Mouse (Mus musculus): ENCODE measurements around the gene Tmbim4. TPM values are rescaled to one million over a fixed set of nuclear protein-coding genes. Genes with fewer than 3 reads are reported as not detected.

Tmbim4 gene
- polyA plus RNA-seq, 1 experiment from 2014 or later, result 107 TPM

GRCm38 (mm10) chr10:120250911-120251683 is 49.7 kb downstream of the Tmbim4 start:
- no peak for ATAC-seq (ENCODE audit: insufficient number of reproducible peaks, low FRiP score, low TSS enrichment, low read depth)
- Histone ChIP-seq H3K9me3 (replicated peaks) (no peaks in the 10 kb centered on the region), H3K36me3 (no peaks in the 10 kb centered on the region), H3K9ac (no peak overlapping the region), H3K4me3 (replicated peaks) (no peak overlapping the region), H3K27ac (replicated peaks) (no peak overlapping the region), H3K4me1 (peaks cover 25% of the 10 kb centered on the region), H3K27me3 (no peaks in the 10 kb centered on the region), H3K4me2 (replicated peaks) (no peak overlapping the region)
- 35% methylated on average over 11 of the region's 11 CpGs for WGBS

GRCm38 (mm10) chr10:120251791-120252190 is 50.4 kb downstream of the Tmbim4 start:
- H3K9me3 ChIP-seq (replicated peaks), result no peaks in the 10 kb centered on the region
- no peak overlapping the region for H3K9ac ChIP-seq
- peaks cover 3% of the 10 kb centered on the region; the same call in 1 of the 2 replicates for H3K27me3 ChIP-seq
- no peak overlapping the region for H3K27ac ChIP-seq (replicated peaks)
- H3K4me1 ChIP-seq, result peaks cover 18% of the 10 kb centered on the region
- 0 out of 2 replicates have a peak, but pooled peaks have one; percentile 29 for ATAC-seq (ENCODE audit: insufficient number of reproducible peaks, low FRiP score, low TSS enrichment, low read depth)
- H3K4me3 ChIP-seq (replicated peaks), result no peak overlapping the region
- H3K4me2 ChIP-seq (replicated peaks), result no peak overlapping the region
- H3K36me3 ChIP-seq, result no peaks in the 10 kb centered on the region
- 41% methylated on average over 4 of the region's 4 CpGs for WGBS

GRCm38 (mm10) chr10:120252800-120253199 is 51.4 kb downstream of the Tmbim4 start:
- no peak overlapping the region for H3K27ac ChIP-seq (replicated peaks)
- peaks cover 12% of the 10 kb centered on the region for H3K4me1 ChIP-seq
- H3K27me3 ChIP-seq, result peaks cover 3% of the 10 kb centered on the region; the same call in 1 of the 2 replicates
- no peak for ATAC-seq (ENCODE audit: insufficient number of reproducible peaks, low FRiP score, low TSS enrichment, low read depth)
- H3K36me3 ChIP-seq, result no peaks in the 10 kb centered on the region
- H3K4me3 ChIP-seq (replicated peaks), result no peak overlapping the region
- H3K9me3 ChIP-seq (replicated peaks), result no peaks in the 10 kb centered on the region
- WGBS, result 43% methylated on average over 8 of the region's 8 CpGs
- H3K9ac ChIP-seq, result no peak overlapping the region
- H3K4me2 ChIP-seq (replicated peaks), result no peak overlapping the region

- H3K36me3 ChIP-seq, result no peaks in the 10 kb centered on the region
- H3K27ac ChIP-seq (replicated peaks), result no peak overlapping the region
- peaks cover 8% of the 10 kb centered on the region for H3K4me1 ChIP-seq
- H3K9ac ChIP-seq, result no peak overlapping the region
- WGBS, result 18% methylated on average over 11 of the region's 11 CpGs
- no peaks in the 10 kb centered on the region for H3K9me3 ChIP-seq (replicated peaks)
- H3K4me2 ChIP-seq (replicated peaks), result peak overlapping the region; percentile 19; the same call in 1 of the 2 replicates
- H3K27me3 ChIP-seq, result peaks cover 3% of the 10 kb centered on the region; the same call in 1 of the 2 replicates
- no peak overlapping the region for H3K4me3 ChIP-seq (replicated peaks)
- ATAC-seq (ENCODE audit: insufficient number of reproducible peaks, low FRiP score, low TSS enrichment, low read depth), result no peak
These were observed 55.8 kb downstream of the Tmbim4 start for GRCm38 (mm10) chr10:120257231-120257630.

- Histone ChIP-seq H3K4me3 (replicated peaks) (no peak overlapping the region), H3K4me1 (peaks cover 14% of the 10 kb centered on the region), H3K4me2 (replicated peaks) (no peak overlapping the region), H3K36me3 (no peaks in the 10 kb centered on the region), H3K9me3 (replicated peaks) (no peaks in the 10 kb centered on the region), H3K27me3 (no peaks in the 10 kb centered on the region), H3K27ac (replicated peaks) (no peak overlapping the region), H3K9ac (no peak overlapping the region)
- WGBS, result 53% methylated on average over 12 of the region's 12 CpGs
- ATAC-seq (ENCODE audit: insufficient number of reproducible peaks, low FRiP score, low TSS enrichment, low read depth), result no peak
These were observed 66.4 kb downstream of the Tmbim4 start for GRCm38 (mm10) chr10:120267790-120268189.

- H3K27me3 ChIP-seq, result no peaks in the 10 kb centered on the region
- no peak overlapping the region for H3K27ac ChIP-seq (replicated peaks)
- no peaks in the 10 kb centered on the region for H3K9me3 ChIP-seq (replicated peaks)
- no peak overlapping the region for H3K4me2 ChIP-seq (replicated peaks)
- WGBS, result 90% methylated on average over 13 of the region's 13 CpGs
- H3K9ac ChIP-seq, result no peak overlapping the region
- no peaks in the 10 kb centered on the region for H3K36me3 ChIP-seq
- peaks cover 24% of the 10 kb centered on the region for H3K4me1 ChIP-seq
- no peak overlapping the region for H3K4me3 ChIP-seq (replicated peaks)
- ATAC-seq (ENCODE audit: insufficient number of reproducible peaks, low FRiP score, low TSS enrichment, low read depth), result no peak
These were observed 68.6 kb downstream of the Tmbim4 start for GRCm38 (mm10) chr10:120269946-120270345.

- H3K4me3 ChIP-seq (replicated peaks), result no peak overlapping the region
- no peak overlapping the region for H3K4me2 ChIP-seq (replicated peaks)
- no peak overlapping the region for H3K9ac ChIP-seq
- 73% methylated on average over 4 of the region's 4 CpGs for WGBS
- no peak overlapping the region for H3K27ac ChIP-seq (replicated peaks)
- no peak for ATAC-seq (ENCODE audit: insufficient number of reproducible peaks, low FRiP score, low TSS enrichment, low read depth)
- H3K4me1 ChIP-seq, result peaks cover 24% of the 10 kb centered on the region
- no peaks in the 10 kb centered on the region for H3K9me3 ChIP-seq (replicated peaks)
- H3K27me3 ChIP-seq, result no peaks in the 10 kb centered on the region
- H3K36me3 ChIP-seq, result no peaks in the 10 kb centered on the region
These were observed 69.4 kb downstream of the Tmbim4 start for GRCm38 (mm10) chr10:120270777-120271176.

- Histone ChIP-seq H3K4me1 (peaks cover 24% of the 10 kb centered on the region), H3K9me3 (replicated peaks) (no peaks in the 10 kb centered on the region), H3K4me2 (replicated peaks) (peak overlapping the region; percentile 51; the same call in 1 of the 2 replicates), H3K27ac (replicated peaks) (no peak overlapping the region), H3K4me3 (replicated peaks) (no peak overlapping the region), H3K9ac (no peak overlapping the region), H3K36me3 (no peaks in the 10 kb centered on the region), H3K27me3 (no peaks in the 10 kb centered on the region)
- ATAC-seq (ENCODE audit: insufficient number of reproducible peaks, low FRiP score, low TSS enrichment, low read depth), result no peak
- 61% methylated on average over 6 of the region's 6 CpGs for WGBS
These were observed 69.9 kb downstream of the Tmbim4 start for GRCm38 (mm10) chr10:120271318-120271717.

- ATAC-seq (ENCODE audit: insufficient number of reproducible peaks, low FRiP score, low TSS enrichment, low read depth), result no peak
- 9% methylated on average over 10 of the region's 11 CpGs for WGBS
These were observed 70.5 kb downstream of the Tmbim4 start for GRCm38 (mm10) chr10:120271879-120272269.

GRCm38 (mm10) chr10:120272270-120272883 is 71.0 kb downstream of the Tmbim4 start:
- Histone ChIP-seq H3K27ac (replicated peaks) (peak overlapping the region; percentile 81), H3K9ac (no peak overlapping the region), H3K4me2 (replicated peaks) (peak overlapping the region; percentile 51)

More at GRCm38 (mm10) chr10:120271879-120272269, 70.5 kb downstream of the Tmbim4 start:
- H3K4me3 ChIP-seq (replicated peaks), result peak overlapping the region; percentile 23
- H3K9ac ChIP-seq, result no peak overlapping the region
- peaks cover 24% of the 10 kb centered on the region for H3K4me1 ChIP-seq
- no peaks in the 10 kb centered on the region for H3K9me3 ChIP-seq (replicated peaks)
- H3K4me2 ChIP-seq (replicated peaks), result peak overlapping the region; percentile 51
- H3K27me3 ChIP-seq, result no peaks in the 10 kb centered on the region
- H3K27ac ChIP-seq (replicated peaks), result peak overlapping the region; percentile 81
- no peaks in the 10 kb centered on the region for H3K36me3 ChIP-seq

GRCm38 (mm10) chr10:120273335-120273734 is 71.9 kb downstream of the Tmbim4 start:
- H3K36me3 ChIP-seq, result no peaks in the 10 kb centered on the region
- ATAC-seq (ENCODE audit: insufficient number of reproducible peaks, low FRiP score, low TSS enrichment, low read depth), result no peak
- H3K27ac ChIP-seq (replicated peaks), result peak overlapping the region; percentile 81
- no peak overlapping the region for H3K4me3 ChIP-seq (replicated peaks)
- no peaks in the 10 kb centered on the region for H3K27me3 ChIP-seq
- H3K4me1 ChIP-seq, result peaks cover 24% of the 10 kb centered on the region
- 42% methylated on average over 7 of the region's 7 CpGs for WGBS
- peak overlapping the region; percentile 51; the same call in 1 of the 2 replicates for H3K4me2 ChIP-seq (replicated peaks)
- H3K9me3 ChIP-seq (replicated peaks), result no peaks in the 10 kb centered on the region
- no peak overlapping the region for H3K9ac ChIP-seq

More at GRCm38 (mm10) chr10:120272270-120272883, 71.0 kb downstream of the Tmbim4 start:
- 2% methylated on average over 19 of the region's 19 CpGs for WGBS
- Histone ChIP-seq H3K4me3 (replicated peaks) (peak overlapping the region; percentile 23), H3K27me3 (no peaks in the 10 kb centered on the region), H3K36me3 (no peaks in the 10 kb centered on the region), H3K4me1 (peaks cover 24% of the 10 kb centered on the region), H3K9me3 (replicated peaks) (no peaks in the 10 kb centered on the region)
- ATAC-seq (ENCODE audit: insufficient number of reproducible peaks, low FRiP score, low TSS enrichment, low read depth), result peak; percentile 79

All from embryonic facial prominence, embryonic 15.5 days (tissue).